Mouse (Mus musculus): Measurements from ENCODE around the gene Itga2. TPM values are rescaled to one million over a fixed set of nuclear protein-coding genes. Genes with fewer than 3 reads are reported as not detected.

Gene Itga2
- polyA plus RNA-seq, 1 experiment from 2014 or later, result 1.3 TPM

Other genes with a start within 250 kb of the Itga2 start
- 67.5 and 68.5 TPM in 2 replicates for gene Mocs2, start 113.9 kb downstream of the Itga2 start, polyA plus RNA-seq (2016; fragmentation: Nextera tagmentation; extraction: Ambion mirVana)
- 5.3 and 5.9 TPM in 2 replicates for gene Pelo, start 158.1 kb upstream of the Itga2 start, polyA plus RNA-seq (2016; fragmentation: Nextera tagmentation; extraction: Ambion mirVana)
- gene Gm49395, start 169.8 kb upstream of the Itga2 start, polyA plus RNA-seq (2016; fragmentation: Nextera tagmentation; extraction: Ambion mirVana), result 2.1 and 3.4 TPM in 2 replicates
- gene Itga1, start 169.9 kb upstream of the Itga2 start, polyA plus RNA-seq (2016; fragmentation: Nextera tagmentation; extraction: Ambion mirVana), result 3.6 and 4.4 TPM in 2 replicates